Mouse (Mus musculus): Measurements from ENCODE around the gene Scamp3. TPM values are rescaled to one million over a fixed set of nuclear protein-coding genes. Genes with fewer than 3 reads are reported as not detected.

The Scamp3 gene
- polyA plus RNA-seq, 2 experiments: 35.3 to 41.0 TPM

DNA sequence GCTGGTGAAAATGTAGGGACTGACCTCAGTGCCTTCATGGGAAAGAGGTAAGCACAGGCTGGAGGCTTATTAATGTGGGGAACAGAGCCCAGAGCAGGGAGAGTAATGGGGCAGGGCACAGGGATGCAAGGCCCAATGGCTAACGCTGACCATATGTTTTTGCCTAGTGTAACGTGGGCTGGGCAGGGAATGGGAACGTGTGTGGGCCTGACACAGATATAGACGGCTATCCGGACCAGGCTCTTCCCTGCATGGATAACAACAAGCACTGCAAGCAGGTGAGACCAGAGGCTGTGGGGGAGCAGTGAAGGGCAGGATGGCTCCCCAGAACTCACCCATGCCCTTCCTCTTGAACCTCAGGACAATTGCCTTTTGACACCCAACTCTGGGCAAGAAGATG lies 43.9 kb downstream of the Scamp3 start:
- DNase-seq (ENCODE audit: low read depth in 3 of 3, low spot score in 3 of 3): no peak
- Histone ChIP-seq H3K9ac (replicated peaks) (no peak overlapping the region), H3K4me2 (ENCODE audit: low read depth) (no peak overlapping the region), H3K27me3 (ENCODE audit: control insufficient read depth, insufficient read depth, low read length) (peaks cover 13% of the 10 kb centered on the region), H3K4me3 (ENCODE audit: insufficient read depth in 1 of 2, low read depth in 2 of 2, low read length in 2 of 2) (no peak overlapping the region), H3K9me3 (ENCODE audit: control insufficient read depth, low read length) (no peaks in the 10 kb centered on the region), H3K27ac (no peak overlapping the region), H3K4me1 (replicated peaks; ENCODE audit: control insufficient read depth in 2 of 2, insufficient read depth in 2 of 2, low read length in 1 of 2) (no peaks in the 10 kb centered on the region), H3K36me3 (replicated peaks; ENCODE audit: control insufficient read depth, insufficient read depth, low read depth) (no peaks in the 10 kb centered on the region)
- no peak for ATAC-seq (ENCODE audit: insufficient read depth)
- 80% methylated on average over 5 of the region's 5 CpGs for WGBS (ENCODE audit: insufficient replicate concordance)
- TF ChIP-seq EP300 (IDR thresholded peaks at IDR 0.05; ENCODE audit: low read depth) (no peak), CTCF (IDR thresholded peaks at IDR 0.05; ENCODE audit: low read depth) (no peak)

DNA sequence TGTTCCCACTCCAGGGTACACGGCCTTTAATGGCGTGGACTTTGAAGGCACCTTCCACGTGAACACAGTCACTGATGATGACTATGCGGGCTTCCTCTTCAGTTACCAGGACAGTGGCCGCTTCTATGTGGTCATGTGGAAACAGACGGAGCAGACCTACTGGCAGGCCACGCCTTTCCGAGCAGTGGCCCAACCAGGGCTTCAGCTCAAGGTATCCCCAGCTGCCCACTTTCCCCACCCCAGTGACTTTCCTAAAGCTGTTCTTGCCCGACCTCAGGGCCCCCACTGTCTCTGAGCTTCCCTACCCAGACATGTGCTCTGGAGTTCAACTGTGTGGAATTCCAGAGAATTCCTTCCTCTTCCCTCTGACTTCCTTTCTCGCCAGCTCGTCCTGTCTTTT lies 47.5 kb downstream of the Scamp3 start:
- TF ChIP-seq EP300 (IDR thresholded peaks at IDR 0.05; ENCODE audit: low read depth) (no peak), CTCF (IDR thresholded peaks at IDR 0.05; ENCODE audit: low read depth) (no peak)
- 65% methylated on average over 11 of the region's 11 CpGs for WGBS (ENCODE audit: insufficient replicate concordance)
- H3K4me1 ChIP-seq (replicated peaks; ENCODE audit: control insufficient read depth in 2 of 2, insufficient read depth in 2 of 2, low read length in 1 of 2): peaks cover 0 to 5% of the 10 kb centered on the region in 2 experiments; a peak in 1 of 4 replicates
- H3K4me2 ChIP-seq (ENCODE audit: low read depth): no peak overlapping the region
- no peaks in the 10 kb centered on the region for H3K9me3 ChIP-seq (ENCODE audit: control insufficient read depth, low read length)
- H3K36me3 ChIP-seq (replicated peaks; ENCODE audit: control insufficient read depth, insufficient read depth, low read depth): no peaks in the 10 kb centered on the region
- H3K9ac ChIP-seq (replicated peaks): no peak overlapping the region
- ATAC-seq (ENCODE audit: insufficient read depth) (no peak), DNase-seq (ENCODE audit: low read depth in 3 of 3, low spot score in 3 of 3) (no peak)
- no peak overlapping the region for H3K4me3 ChIP-seq (ENCODE audit: insufficient read depth in 1 of 2, low read depth in 2 of 2, low read length in 2 of 2)
- H3K27ac ChIP-seq: no peak overlapping the region
- H3K27me3 ChIP-seq (ENCODE audit: control insufficient read depth, insufficient read depth, low read length): peaks cover 36% of the 10 kb centered on the region

DNA sequence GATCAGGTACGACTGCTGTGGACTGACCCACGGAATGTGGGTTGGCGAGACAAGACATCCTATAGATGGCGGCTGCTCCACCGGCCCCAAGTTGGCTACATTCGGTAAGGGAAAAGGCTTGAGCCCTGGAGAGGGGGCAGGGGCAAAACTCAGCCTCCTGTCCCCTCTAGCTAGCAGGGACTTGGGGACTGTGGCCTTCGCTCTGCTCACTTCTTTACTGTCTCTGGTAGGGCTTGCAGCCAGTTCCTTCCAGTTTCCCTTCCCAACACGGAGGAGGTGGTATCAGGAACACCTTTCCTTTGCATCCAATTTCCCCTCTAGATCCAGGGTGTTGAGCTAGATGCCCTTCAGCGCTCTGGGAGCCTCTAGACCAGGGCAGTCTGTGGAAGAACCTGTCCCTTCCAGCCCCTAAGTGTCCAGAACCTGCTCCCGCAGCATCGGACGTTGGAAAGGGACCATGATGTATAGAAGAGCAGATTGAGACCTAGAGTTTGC lies 48.1 kb downstream of the Scamp3 start:
- 57% methylated on average over 12 of the region's 12 CpGs for WGBS (ENCODE audit: insufficient replicate concordance)
- Histone ChIP-seq H3K9ac (replicated peaks) (no peak overlapping the region), H3K9me3 (ENCODE audit: control insufficient read depth, low read length) (no peaks in the 10 kb centered on the region), H3K4me3 (ENCODE audit: insufficient read depth in 1 of 2, low read depth in 2 of 2, low read length in 2 of 2) (no peak overlapping the region), H3K27me3 (ENCODE audit: control insufficient read depth, insufficient read depth, low read length) (peaks cover 36% of the 10 kb centered on the region), H3K4me2 (ENCODE audit: low read depth) (no peak overlapping the region), H3K27ac (no peak overlapping the region), H3K36me3 (replicated peaks; ENCODE audit: control insufficient read depth, insufficient read depth, low read depth) (no peaks in the 10 kb centered on the region), H3K4me1 (replicated peaks; ENCODE audit: control insufficient read depth in 2 of 2, insufficient read depth in 2 of 2, low read length in 1 of 2) (peaks cover 0 to 5% of the 10 kb centered on the region in 2 experiments; a peak in 1 of 4 replicates)
- TF ChIP-seq CTCF (IDR thresholded peaks at IDR 0.05; ENCODE audit: low read depth) (no peak), EP300 (IDR thresholded peaks at IDR 0.05; ENCODE audit: low read depth) (no peak)
- ATAC-seq (ENCODE audit: insufficient read depth) (no peak), DNase-seq (ENCODE audit: low read depth in 3 of 3, low spot score in 3 of 3) (no peak)

DNA sequence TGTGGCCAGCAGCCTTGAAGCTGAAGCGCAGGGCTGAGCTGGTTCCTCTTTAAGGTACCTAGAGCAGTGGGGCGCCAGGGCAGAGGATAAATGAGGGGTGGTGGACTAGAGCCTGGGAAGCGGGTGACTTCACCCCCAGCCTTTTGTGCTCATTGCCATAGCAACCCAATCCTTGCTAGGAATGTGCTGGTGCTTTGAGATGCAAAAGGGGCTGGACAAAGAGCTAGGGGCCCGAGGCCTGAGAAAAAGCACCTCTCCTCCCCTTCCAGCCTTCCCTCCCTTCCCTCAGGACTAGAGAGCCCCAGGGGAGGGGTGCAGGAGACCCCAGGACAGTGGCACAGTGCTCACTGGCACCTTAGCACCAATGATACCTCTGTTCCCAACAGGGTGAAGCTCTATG lies 48.6 kb downstream of the Scamp3 start:
- H3K27me3 ChIP-seq (ENCODE audit: control insufficient read depth, insufficient read depth, low read length): peaks cover 38% of the 10 kb centered on the region
- H3K9ac ChIP-seq (replicated peaks): no peak overlapping the region
- WGBS (ENCODE audit: insufficient replicate concordance): 27% methylated on average over 4 of the region's 4 CpGs
- ATAC-seq (ENCODE audit: insufficient read depth) (no peak), DNase-seq (ENCODE audit: low read depth in 3 of 3, low spot score in 3 of 3) (no peak)
- H3K4me1 ChIP-seq (replicated peaks; ENCODE audit: control insufficient read depth in 2 of 2, insufficient read depth in 2 of 2, low read length in 1 of 2): peaks cover 0 to 5% of the 10 kb centered on the region in 2 experiments; a peak in 1 of 4 replicates
- H3K9me3 ChIP-seq (ENCODE audit: control insufficient read depth, low read length): no peaks in the 10 kb centered on the region
- no peak overlapping the region for H3K4me2 ChIP-seq (ENCODE audit: low read depth)
- H3K27ac ChIP-seq: no peak overlapping the region
- no peaks in the 10 kb centered on the region for H3K36me3 ChIP-seq (replicated peaks; ENCODE audit: control insufficient read depth, insufficient read depth, low read depth)
- TF ChIP-seq CTCF (IDR thresholded peaks at IDR 0.05; ENCODE audit: low read depth) (no peak), EP300 (IDR thresholded peaks at IDR 0.05; ENCODE audit: low read depth) (no peak)
- no peak overlapping the region for H3K4me3 ChIP-seq (ENCODE audit: insufficient read depth in 1 of 2, low read depth in 2 of 2, low read length in 2 of 2)

DNA sequence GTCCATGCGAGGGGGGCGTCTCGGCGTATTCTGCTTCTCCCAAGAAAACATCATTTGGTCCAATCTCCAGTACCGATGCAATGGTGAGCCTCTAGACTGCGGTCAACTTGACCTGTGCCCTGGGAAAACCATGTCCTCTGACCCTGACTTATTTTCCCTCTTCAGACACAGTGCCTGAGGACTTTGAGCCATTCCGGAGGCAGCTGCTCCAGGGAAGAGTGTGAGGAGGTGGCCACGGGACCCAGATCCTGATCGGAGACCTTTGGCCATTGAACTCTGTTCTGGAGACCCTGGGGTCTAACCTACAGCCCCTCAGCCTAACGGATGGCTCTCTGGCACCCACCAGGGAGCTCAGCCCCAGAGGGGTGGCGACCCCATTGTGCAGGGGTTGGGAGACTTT lies 49.1 kb downstream of the Scamp3 start:
- WGBS (ENCODE audit: insufficient replicate concordance): 43% methylated on average over 11 of the region's 11 CpGs
- H3K9me3 ChIP-seq (ENCODE audit: control insufficient read depth, low read length): no peaks in the 10 kb centered on the region
- no peaks in the 10 kb centered on the region for H3K36me3 ChIP-seq (replicated peaks; ENCODE audit: control insufficient read depth, insufficient read depth, low read depth)
- no peak for ATAC-seq (ENCODE audit: insufficient read depth)
- H3K4me2 ChIP-seq (ENCODE audit: low read depth): no peak overlapping the region
- peaks cover 38% of the 10 kb centered on the region for H3K27me3 ChIP-seq (ENCODE audit: control insufficient read depth, insufficient read depth, low read length)
- H3K27ac ChIP-seq: no peak overlapping the region
- TF ChIP-seq EP300 (IDR thresholded peaks at IDR 0.05; ENCODE audit: low read depth) (no peak), CTCF (IDR thresholded peaks at IDR 0.05; ENCODE audit: low read depth) (no peak)
- H3K9ac ChIP-seq (replicated peaks): no peak overlapping the region
- DNase-seq (ENCODE audit: low read depth in 3 of 3, low spot score in 3 of 3): no peak
- H3K4me1 ChIP-seq (replicated peaks; ENCODE audit: control insufficient read depth in 2 of 2, insufficient read depth in 2 of 2, low read length in 1 of 2): peaks cover 0 to 5% of the 10 kb centered on the region in 2 experiments; a peak in 1 of 4 replicates
- H3K4me3 ChIP-seq (ENCODE audit: insufficient read depth in 1 of 2, low read depth in 2 of 2, low read length in 2 of 2): no peak overlapping the region

Measured in liver, embryonic 14.5 days (tissue).